Mouse (Mus musculus) ES-CJ7 (cell line): Measurements from ENCODE around the gene Plgrkt.
"Not testable (repeated sequence)": the region's sequence is repeated elsewhere in the genome, so short reads cannot be mapped to it uniquely, and the experiment has no call there.

ENCODE experiments used
- DNase-seq: peaks from one replicate; pipeline ENCODE4 v3.0.0; 2011; ENCODE audit warnings: low read depth, low spot score

The Plgrkt gene

GRCm38 (mm10) chr19:29366969-29367622, at the start of gene Plgrkt, which contains the start of gene Cd274:
Gene Plgrkt (minus strand): TSS chr19:29367390.
Gene Cd274 (plus strand): TSS chr19:29367455.
- peak; percentile 53 for DNase-seq

DNA sequence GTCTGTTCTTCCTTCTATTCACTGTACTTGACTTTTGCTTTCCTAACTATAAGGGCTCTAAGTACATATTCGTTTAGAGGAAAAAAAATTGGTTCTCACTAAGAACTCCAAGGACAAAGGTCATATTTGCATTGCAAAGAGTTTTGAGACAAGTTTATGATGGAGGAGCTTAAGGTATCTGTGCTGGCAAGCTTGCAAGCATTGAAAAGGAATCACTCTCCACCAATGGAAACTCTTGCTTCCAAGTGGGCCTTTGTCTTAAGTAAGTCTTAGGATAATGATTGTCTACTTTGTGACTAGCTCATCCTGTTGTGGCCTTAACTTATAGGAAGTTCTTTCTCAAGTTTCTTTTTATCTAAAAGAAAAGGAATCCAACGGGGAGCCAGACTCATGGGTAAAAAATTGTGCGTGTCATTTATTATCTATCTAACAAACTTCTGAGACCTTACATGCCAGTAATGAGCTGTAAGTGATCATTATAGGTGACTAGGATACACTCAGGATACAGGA, 49.3 kb upstream of the Plgrkt start:
- DNase-seq = no peak

DNA sequence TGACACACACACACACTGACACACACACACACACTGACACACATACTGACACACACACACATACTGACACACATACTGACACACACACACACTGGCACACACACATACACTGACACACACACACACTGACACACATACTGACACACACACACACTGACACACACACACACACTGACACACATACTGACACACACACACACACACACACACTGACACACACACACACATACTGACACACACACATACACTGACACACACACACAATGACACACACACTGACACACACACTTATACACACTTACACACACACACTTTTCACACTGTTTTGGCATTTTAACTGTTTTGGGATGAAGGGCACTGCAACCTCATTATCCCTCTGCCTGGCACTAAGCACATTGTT, 47.7 kb upstream of the Plgrkt start:
- DNase-seq = not testable (repeated sequence)

DNA sequence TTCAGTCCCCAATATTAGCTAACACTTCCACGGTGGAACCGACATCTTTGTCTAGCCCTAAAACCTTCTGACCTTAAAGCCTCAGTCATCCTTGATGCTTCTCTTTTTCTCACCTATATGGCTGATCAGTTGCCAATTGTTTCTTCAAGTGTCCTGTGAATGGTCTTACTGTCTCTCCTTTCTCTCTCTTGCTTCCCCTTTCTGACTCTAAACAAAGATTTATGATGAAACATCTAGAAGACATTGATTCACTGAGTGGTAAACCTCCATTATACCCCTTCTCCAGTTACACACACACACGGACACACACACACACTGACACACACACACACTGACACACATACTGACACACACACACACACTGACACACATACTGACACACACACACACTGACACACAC, 47.3 kb upstream of the Plgrkt start:
- no peak for DNase-seq

GRCm38 (mm10) chr19:29412476-29413420, 45.6 kb upstream of the Plgrkt start:
- DNase-seq = no peak

GRCm38 (mm10) chr19:29410619-29411018, 43.4 kb upstream of the Plgrkt start, which contains the start of gene Pdcd1lg2:
Gene Pdcd1lg2 (plus strand): TSS chr19:29410919.
- DNase-seq = no peak

DNA sequence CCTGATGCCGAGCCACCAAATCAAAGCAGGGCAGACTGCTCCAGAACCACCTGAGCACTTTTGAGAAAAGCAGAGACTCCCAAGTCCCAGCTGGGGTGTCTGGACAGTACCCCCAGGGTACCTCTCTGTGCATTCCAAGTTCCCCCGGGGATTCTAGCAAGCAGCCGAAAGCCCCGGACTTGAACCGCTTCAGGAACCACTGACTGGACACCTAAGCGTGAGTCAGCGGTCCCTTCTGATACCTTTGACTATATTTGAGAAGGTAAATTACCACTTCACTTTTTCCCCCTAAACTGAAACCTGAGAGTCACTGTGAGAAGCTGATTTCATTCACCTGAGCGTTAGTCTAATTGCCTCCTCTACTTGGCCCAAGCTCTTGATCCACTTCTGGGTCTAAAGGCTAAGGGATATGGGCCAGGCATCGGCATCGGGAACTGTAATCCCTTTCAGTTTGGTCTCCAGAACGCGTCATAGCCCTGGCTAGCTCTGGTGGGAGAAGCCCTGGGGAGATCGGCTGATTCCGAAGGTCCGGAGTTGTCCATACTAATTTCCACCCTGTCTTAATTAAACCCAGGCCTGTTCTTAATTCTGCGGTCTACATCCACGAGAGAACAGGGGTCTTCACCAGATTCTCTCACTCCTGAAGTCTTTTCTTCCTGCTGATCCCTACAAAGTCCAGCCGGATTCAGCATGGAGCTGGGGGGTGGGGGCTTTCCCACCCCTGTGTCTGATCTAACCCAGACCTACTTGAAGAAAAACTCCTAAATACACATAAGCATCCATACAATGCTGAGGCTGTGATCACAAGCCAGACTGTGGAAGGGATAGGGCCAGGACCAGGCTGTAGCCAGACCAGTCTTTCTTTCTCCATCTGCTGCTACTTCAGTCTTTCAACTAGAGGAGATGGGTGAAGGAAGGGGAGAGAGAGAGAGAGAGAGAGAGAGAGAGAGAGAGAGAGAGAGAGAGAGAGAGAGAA, 39.1 kb upstream of the Plgrkt start:
- DNase-seq = no peak

GRCm38 (mm10) chr19:29405388-29405787, 38.2 kb upstream of the Plgrkt start:
- no peak for DNase-seq

- no peak for DNase-seq
Observed at GRCm38 (mm10) chr19:29403251-29403650, 36.1 kb upstream of the Plgrkt start.

- DNase-seq = no peak
Observed at GRCm38 (mm10) chr19:29402621-29403020, 35.4 kb upstream of the Plgrkt start.

DNA sequence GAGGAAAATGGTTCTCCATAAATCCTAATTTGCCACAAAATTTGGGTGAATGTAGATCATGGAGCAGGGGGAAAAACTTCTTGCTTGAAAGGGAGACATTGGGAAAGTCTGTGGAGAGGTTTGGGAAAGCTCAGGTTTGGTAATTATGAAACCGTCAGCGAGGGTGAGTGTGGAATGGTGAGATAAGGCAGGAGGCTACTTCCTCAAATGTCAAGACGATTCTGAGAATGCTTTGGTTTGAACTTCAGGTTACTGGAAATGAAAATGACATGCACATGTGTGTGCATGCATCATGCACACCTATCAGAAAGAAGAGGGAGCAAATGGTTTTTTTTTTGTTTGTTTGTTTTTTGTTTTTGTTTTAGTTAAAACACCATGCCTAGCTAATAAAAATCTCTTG, 33.3 kb upstream of the Plgrkt start:
- no peak for DNase-seq

DNA sequence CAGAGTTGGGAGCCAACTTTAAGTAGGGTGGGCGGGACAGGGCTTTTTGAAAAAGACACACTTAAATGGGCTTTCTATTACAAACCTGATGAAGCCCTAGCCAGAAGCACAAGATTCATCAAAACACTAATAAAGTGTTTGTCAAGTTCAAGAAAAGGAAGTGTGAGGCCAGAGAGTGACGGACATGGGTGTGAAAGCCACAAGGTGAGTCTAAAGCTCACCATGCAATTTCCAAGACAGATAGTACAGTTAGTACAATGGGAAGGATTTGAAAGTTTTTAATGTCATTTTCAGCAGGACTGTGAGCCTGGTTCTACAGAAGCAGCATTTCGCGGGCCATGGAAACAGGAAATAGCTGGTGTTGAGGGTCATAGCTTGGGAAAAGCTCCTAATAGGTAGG, 32.6 kb upstream of the Plgrkt start:
- no peak for DNase-seq

GRCm38 (mm10) chr19:29396353-29396752, 29.2 kb upstream of the Plgrkt start:
- no peak for DNase-seq

- DNase-seq = no peak
Observed at GRCm38 (mm10) chr19:29394721-29395120, 27.5 kb upstream of the Plgrkt start.

DNA sequence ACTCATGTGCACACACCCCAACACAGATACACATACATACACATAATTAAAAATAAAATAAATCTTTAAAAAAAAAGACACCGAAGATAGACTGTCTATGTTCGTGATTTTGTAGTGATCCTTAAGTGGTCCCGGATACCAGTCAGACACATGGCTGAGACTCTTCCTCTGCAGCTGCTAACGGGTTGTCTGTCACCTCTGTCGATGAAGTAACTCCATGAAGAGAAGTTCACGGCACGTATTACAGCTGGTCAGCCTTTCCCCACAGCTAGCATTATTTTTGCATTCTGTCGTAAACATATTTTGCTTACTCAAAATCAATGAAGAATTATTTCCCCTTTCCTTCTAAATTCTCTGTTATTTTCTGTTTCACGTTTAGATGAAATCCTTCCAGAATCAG, 26.1 kb upstream of the Plgrkt start:
- DNase-seq = no peak

DNA sequence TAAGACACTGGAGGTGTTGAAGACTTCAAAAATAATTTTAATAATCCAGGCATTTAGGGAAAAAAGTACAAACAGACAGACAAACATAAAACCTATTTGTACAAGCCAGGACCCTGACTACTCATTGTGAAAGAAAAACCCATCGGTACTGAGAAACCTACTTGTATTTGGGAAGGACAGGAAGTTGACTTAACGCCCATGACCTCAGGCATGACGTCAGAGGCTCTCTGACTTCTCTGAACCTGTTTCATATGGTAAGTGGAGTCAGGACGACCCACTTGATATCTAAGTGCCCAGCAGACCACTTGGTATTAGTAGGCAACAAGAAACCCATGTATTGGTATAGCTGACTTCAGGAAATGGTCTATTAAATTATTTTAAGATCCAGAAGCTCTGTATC, 24.1 kb upstream of the Plgrkt start:
- no peak for DNase-seq

GRCm38 (mm10) chr19:29390483-29390882, 23.3 kb upstream of the Plgrkt start:
- no peak for DNase-seq

DNA sequence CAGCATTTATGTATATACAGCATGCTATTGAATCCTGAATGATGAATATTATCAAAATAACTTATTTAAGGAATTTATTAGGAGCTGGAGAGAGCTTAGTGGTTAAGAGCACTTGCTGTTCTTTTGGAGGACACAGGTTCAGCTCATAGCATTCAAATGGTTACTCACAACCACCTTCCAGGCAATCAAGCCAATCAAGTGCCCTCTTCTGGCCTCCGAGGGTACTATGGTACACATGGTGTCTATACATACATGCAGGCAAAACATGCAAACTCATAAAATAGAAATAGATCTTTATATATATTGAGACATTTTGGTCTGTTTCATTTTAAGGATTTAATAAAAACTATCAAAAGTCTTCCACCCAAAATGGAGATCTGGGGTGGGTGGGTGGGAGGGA, 21.6 kb upstream of the Plgrkt start:
- no peak for DNase-seq

DNA sequence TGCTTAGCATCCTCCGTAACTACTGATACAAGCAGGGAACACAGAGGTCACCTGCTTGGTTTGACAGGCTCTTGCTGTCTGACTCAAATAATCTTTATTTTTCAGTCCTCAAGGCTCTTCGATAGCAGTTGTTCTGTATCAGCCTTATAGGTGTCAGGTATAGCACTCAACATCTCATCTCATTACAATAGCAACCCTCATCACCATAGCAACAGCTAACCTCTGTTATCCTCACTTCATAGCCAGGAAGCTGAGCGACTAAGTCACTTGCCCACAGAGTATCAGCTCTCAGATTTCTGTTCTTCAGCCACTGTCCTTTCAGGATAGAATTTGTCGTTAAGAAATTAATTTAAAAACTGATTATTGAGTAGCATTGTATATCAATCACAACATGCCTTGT, 18.6 kb upstream of the Plgrkt start:
- no peak for DNase-seq

GRCm38 (mm10) chr19:29384994-29385393, 17.8 kb upstream of the Plgrkt start:
- no peak for DNase-seq

GRCm38 (mm10) chr19:29384412-29384811, 17.2 kb upstream of the Plgrkt start:
- DNase-seq = no peak
